Mouse (Mus musculus) ES-E14 (cell line): ENCODE measurements around the gene Zfp648. TPM values are rescaled to one million over a fixed set of nuclear protein-coding genes. Genes with fewer than 3 reads are reported as not detected.

ENCODE experiments used
- DNase-seq: peaks from one replicate; pipeline ENCODE4 v3.0.0-alpha.2; 2013; ENCODE audit warnings: low read depth, low spot score
- H3K27ac ChIP-seq: 2 replicates; pipeline ENCODE4 v1.5.1; 2012; ENCODE audit warnings: low read depth, mild to moderate bottlenecking, low read length, moderate library complexity, mixed read lengths; ENCODE audit not compliant: poor library complexity, insufficient read depth, severe bottlenecking
- H3K36me3 ChIP-seq: 2 replicates; pipeline ENCODE4 v1.6.1; 2012; ENCODE audit warnings: mild to moderate bottlenecking, low read length, moderate library complexity, mixed read lengths; ENCODE audit not compliant: control insufficient read depth, poor library complexity, insufficient read depth, severe bottlenecking
- H3K4me1 ChIP-seq, 2 experiments: fragments of 150-350 bp in 1 of 2; sonication (generic) in 1 of 2; 2 replicates each; pipeline ENCODE4 v1.6.1; 2012; ENCODE audit warnings: low read length in 2 of 2, mild to moderate bottlenecking in 1 of 2, mixed read lengths in 1 of 2; ENCODE audit not compliant: control insufficient read depth in 2 of 2, insufficient read depth in 2 of 2, poor library complexity in 1 of 2
- H3K4me3 ChIP-seq, 2 experiments: fragments of 150-350 bp in 1 of 2; sonication (generic) in 1 of 2; 2 replicates each; pipeline ENCODE4 v1.5.1; 2012; ENCODE audit warnings: low read length in 2 of 2, low read depth in 1 of 2, mild to moderate bottlenecking in 1 of 2, mixed read lengths in 1 of 2; ENCODE audit not compliant: insufficient read depth in 1 of 2, poor library complexity in 1 of 2, severe bottlenecking in 1 of 2
- H3K9ac ChIP-seq: 2 replicates; pipeline ENCODE4 v1.6.1; 2012; ENCODE audit warnings: low read depth, mild to moderate bottlenecking, low read length, mixed read lengths; ENCODE audit not compliant: poor library complexity, insufficient read depth, severe bottlenecking
- H3K9me3 ChIP-seq: fragments of 150-350 bp; sonication (generic); 2 replicates; pipeline ENCODE4 v1.6.1; 2012; ENCODE audit warnings: low read depth, mild to moderate bottlenecking, low read length; ENCODE audit not compliant: control insufficient read depth, insufficient read depth
- CHD2 ChIP-seq: IDR thresholded peaks from 2 replicates; pipeline ENCODE4 v1.6.1; 2014; ENCODE audit warnings: mild to moderate bottlenecking, low read depth, low read length, inconsistent platforms
- HCFC1 ChIP-seq: IDR thresholded peaks from 2 replicates; pipeline ENCODE4 v1.6.1; 2012; ENCODE audit warnings: low read length, inconsistent platforms, borderline replicate concordance; ENCODE audit not compliant: insufficient read depth
- MAFK ChIP-seq: IDR thresholded peaks from 2 replicates; pipeline ENCODE4 v1.6.1; 2014; ENCODE audit warnings: mild to moderate bottlenecking, low read depth, low read length, inconsistent platforms; ENCODE audit not compliant: insufficient read depth
- ZC3H11A ChIP-seq: IDR thresholded peaks from 2 replicates; pipeline ENCODE4 v1.6.1; 2012; ENCODE audit warnings: low read depth, mild to moderate bottlenecking, inconsistent platforms, low read length, borderline replicate concordance
- ZNF384 ChIP-seq: IDR thresholded peaks from 2 replicates; pipeline ENCODE4 v1.6.1; 2012; ENCODE audit warnings: low read depth, low read length, inconsistent platforms
- in situ Hi-C, 2 experiments: fragments of 600-800 bp; cut with MboI; formaldehyde crosslinking; loops; one replicate each; pipeline ENCODE4 v1.15.1; 2025; ENCODE audit warnings: low sequenced_read_pairs in 2 of 2, inconsistent platforms in 1 of 2; ENCODE audit not compliant: unreplicated experiment in 2 of 2
- total RNA-seq: library from RNA; depleted of rRNA; stranded (reverse); fragments of 300-350 nt; gene quantifications from 2 replicates; pipeline ENCODE4 v1.2.3, GENCODE M21; 2012

The Zfp648 gene
- total RNA-seq, 1 experiment: not detected

DNA sequence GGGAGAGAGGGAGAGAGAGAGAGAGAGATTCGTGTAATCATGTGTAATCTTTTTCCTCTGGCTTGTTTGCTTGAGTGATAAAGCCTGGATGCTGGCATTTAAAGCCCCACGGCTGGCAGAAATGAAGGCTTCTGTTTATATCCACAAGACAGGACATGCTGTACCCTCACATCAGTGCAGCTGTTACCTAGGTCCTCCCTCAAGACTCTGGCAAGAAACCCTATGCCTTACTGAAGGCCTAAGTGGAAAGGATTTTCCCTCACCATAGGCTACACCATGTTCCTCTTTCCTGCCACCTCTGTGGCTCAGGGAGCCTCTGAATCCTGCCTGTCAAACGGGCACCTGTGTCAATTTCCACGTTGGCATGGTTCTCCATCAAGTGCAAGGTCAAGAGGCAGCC is 43.9 kb upstream of the Zfp648 start:
- peaks cover 0 to 4% of the 10 kb centered on the region in 2 experiments; a peak in 1 of 4 replicates for H3K4me1 ChIP-seq
- DNase-seq: no peak

DNA sequence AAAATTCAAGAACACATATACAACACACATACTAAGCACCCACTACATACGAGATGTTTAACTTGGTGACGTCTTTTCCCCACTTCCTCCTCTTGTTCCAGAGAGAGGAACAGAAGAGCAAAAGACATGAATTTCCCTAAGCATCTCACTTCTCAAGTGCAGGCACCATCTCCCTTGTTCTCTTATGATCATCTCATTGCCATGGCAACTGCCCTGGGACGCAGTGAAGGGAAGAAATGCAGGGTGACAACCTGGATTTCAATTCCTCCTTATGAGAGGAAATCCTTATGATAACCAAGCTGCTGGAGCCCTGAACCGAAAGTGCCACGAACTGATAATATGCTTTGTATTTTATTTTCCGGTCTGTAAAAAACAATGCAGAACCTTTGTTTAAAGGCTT is 33.3 kb upstream of the Zfp648 start:
- H3K4me1 ChIP-seq: no peaks in the 10 kb centered on the region
- no peaks in the 10 kb centered on the region for H3K9me3 ChIP-seq
- DNase-seq: no peak
- no peak overlapping the region for H3K9ac ChIP-seq
- no peak overlapping the region for H3K27ac ChIP-seq
- in situ Hi-C loops: no loop called here
- no peaks in the 10 kb centered on the region for H3K36me3 ChIP-seq
- TF ChIP-seq HCFC1 (no peak), MAFK (no peak), CHD2 (no peak), ZC3H11A (no peak), ZNF384 (no peak)
- H3K4me3 ChIP-seq: no peak overlapping the region

More for the DNA sequence above, 43.9 kb upstream of the Zfp648 start:
- Histone ChIP-seq H3K36me3 (no peaks in the 10 kb centered on the region), H3K27ac (no peak overlapping the region), H3K9me3 (no peaks in the 10 kb centered on the region), H3K9ac (no peak overlapping the region), H3K4me3 (no peak overlapping the region)
- in situ Hi-C loops: no loop called here
- no peak for TF ChIP-seq ZC3H11A
- TF ChIP-seq MAFK: no peak

DNA sequence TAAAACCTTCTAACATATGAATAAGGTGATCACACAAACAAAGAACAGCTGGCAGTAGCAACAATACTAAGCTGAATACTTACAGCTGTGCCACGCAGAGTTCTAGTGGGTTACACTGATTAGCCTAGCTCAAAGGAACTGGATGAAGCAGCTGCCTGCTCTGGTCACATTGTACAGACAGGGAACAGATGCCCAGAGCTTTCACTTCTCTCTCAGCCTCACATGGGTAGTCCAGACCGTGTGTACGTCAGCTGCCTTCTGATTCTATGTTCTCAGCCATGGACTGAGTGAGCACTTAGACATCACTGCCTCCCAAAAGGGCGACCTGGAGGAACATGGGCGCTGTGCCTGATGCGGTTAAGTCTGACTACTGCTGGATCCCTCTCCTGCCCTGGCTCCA is 25.7 kb upstream of the Zfp648 start:
- Histone ChIP-seq H3K4me1 (no peaks in the 10 kb centered on the region), H3K36me3 (no peaks in the 10 kb centered on the region), H3K9ac (no peak overlapping the region), H3K9me3 (no peaks in the 10 kb centered on the region), H3K4me3 (no peak overlapping the region), H3K27ac (no peak overlapping the region)
- no peak for DNase-seq
- in situ Hi-C loops: loop anchor here (5.0 to 25.0 kb wide), 2 partner anchors 283 to 288 kb away; partner anchors contain the start of genes Teddm1a (in 2 of the 2) and Glul (in 1 of the 2)
- TF ChIP-seq ZNF384 (no peak), CHD2 (no peak), ZC3H11A (no peak), MAFK (no peak), HCFC1 (no peak)

DNA sequence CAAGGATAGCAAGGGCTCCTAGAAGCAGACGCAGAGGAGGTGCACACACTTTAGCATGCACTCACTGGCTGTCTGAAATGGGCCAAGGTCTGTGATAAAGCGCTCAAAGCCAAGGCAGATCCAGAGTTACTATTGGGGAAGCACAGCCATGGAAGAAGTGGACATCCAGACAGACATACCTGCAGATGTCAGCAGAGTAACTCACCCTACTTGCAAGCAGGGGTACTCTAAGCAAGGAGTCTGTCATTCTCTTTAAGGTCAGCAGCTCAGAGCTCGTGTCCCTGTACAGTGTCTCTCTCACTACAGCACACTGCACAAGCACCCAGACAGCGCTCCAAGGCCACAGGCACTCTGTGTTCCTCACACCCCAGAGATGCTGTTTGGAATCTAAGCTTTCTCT is 23.2 kb upstream of the Zfp648 start:
- no peak overlapping the region for H3K27ac ChIP-seq
- DNase-seq: no peak
- H3K9ac ChIP-seq: no peak overlapping the region
- TF ChIP-seq HCFC1 (no peak), ZNF384 (no peak), ZC3H11A (no peak), CHD2 (no peak), MAFK (no peak)
- in situ Hi-C loops: loop anchor here (5.0 to 25.0 kb wide), 2 partner anchors 285 to 290 kb away; partner anchors contain the start of genes Teddm1a (in 2 of the 2) and Glul (in 1 of the 2)
- no peaks in the 10 kb centered on the region for H3K36me3 ChIP-seq
- H3K4me3 ChIP-seq: no peak overlapping the region
- H3K4me1 ChIP-seq: no peaks in the 10 kb centered on the region
- no peaks in the 10 kb centered on the region for H3K9me3 ChIP-seq

DNA sequence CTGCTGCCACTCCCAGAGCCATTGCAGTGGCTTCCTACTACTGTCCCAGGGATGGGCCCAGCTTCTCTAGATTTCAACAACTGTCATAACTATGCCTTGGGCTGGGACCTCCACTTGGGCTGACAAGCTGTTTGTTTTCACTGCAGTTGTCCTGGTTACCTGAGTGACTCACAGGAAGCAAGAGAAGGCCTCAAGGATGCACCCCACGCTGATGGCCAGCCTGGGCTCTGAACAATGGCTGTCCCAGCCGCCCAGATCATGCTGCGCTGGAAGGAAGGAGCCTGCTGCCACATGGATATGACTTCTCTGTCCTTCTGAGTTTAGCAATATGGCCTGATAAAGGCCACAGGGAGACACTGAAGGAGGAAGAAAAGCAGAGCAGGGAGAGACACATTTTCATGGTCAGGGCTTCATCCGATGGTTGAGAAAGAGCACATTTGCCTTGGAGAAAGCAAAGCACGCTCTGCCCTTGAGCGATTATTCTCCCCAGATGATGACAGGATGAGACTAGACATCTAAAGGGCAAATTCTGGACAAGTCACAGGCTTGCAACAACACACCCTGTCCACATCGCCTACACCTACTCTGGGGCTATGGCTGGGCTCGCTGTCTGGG is 22.3 kb upstream of the Zfp648 start:
- Histone ChIP-seq H3K4me3 (no peak overlapping the region), H3K27ac (no peak overlapping the region), H3K9me3 (no peaks in the 10 kb centered on the region), H3K36me3 (no peaks in the 10 kb centered on the region), H3K4me1 (no peaks in the 10 kb centered on the region), H3K9ac (no peak overlapping the region)
- in situ Hi-C loops: loop anchor here (5.0 to 25.0 kb wide), 2 partner anchors 286 to 291 kb away; partner anchors contain the start of genes Teddm1a (in 2 of the 2) and Glul (in 1 of the 2)
- TF ChIP-seq HCFC1 (no peak), MAFK (no peak)
- no peak for DNase-seq
